Mouse (Mus musculus) olfactory bulb, adult 2 months (tissue): Measurements from ENCODE around the gene Spns1. TPM values are rescaled to one million over a fixed set of nuclear protein-coding genes. Genes with fewer than 3 reads are reported as not detected.

Experiments used
- H3K27ac ChIP-seq: fragments of 200-500 bp; 2 replicates; pipeline ENCODE4 v1.5.1; 2012; ENCODE audit warnings: low read depth, low read length; ENCODE audit not compliant: insufficient read depth
- H3K4me1 ChIP-seq: fragments of 200-500 bp; 2 replicates; pipeline ENCODE4 v1.6.1; 2012; ENCODE audit warnings: low read length; ENCODE audit not compliant: control insufficient read depth, insufficient read depth
- H3K4me3 ChIP-seq: fragments of 200-500 bp; 2 replicates; pipeline ENCODE4 v1.5.1; 2012; ENCODE audit warnings: mild to moderate bottlenecking, low read depth, low read length, moderate library complexity; ENCODE audit not compliant: insufficient read depth
- CTCF ChIP-seq: fragments of 200-500 bp; IDR thresholded peaks from 2 replicates; pipeline ENCODE4 v1.5.1; 2012; ENCODE audit warnings: low read depth, mild to moderate bottlenecking, low read length, moderate library complexity; ENCODE audit not compliant: insufficient read depth
- POLR2A ChIP-seq: fragments of 200-500 bp; IDR thresholded peaks from 2 replicates; pipeline ENCODE4 v1.6.1; 2012; ENCODE audit warnings: mild to moderate bottlenecking, low read depth, low read length, moderate library complexity; ENCODE audit not compliant: insufficient read depth
- WGBS: fragments of 180-500 bp; shearing (Covaris S2); methylation state at CpG from one replicate; pipeline ENCODE4 v1.1.7; 2018; 5-methylcytosine and 5-hydroxymethylcytosine counted together
- polyA plus RNA-seq: library from polyadenylated mRNA; stranded (reverse); fragments of >200 nt; gene quantifications from 2 replicates; pipeline ENCODE4 v1.2.4, GENCODE M21; 2012; ENCODE audit warnings: low replicate concordance; ENCODE audit not compliant: missing spikeins, insufficient read depth, insufficient read length

Spns1 gene
- polyA plus RNA-seq, 1 experiment: not detected

DNA sequence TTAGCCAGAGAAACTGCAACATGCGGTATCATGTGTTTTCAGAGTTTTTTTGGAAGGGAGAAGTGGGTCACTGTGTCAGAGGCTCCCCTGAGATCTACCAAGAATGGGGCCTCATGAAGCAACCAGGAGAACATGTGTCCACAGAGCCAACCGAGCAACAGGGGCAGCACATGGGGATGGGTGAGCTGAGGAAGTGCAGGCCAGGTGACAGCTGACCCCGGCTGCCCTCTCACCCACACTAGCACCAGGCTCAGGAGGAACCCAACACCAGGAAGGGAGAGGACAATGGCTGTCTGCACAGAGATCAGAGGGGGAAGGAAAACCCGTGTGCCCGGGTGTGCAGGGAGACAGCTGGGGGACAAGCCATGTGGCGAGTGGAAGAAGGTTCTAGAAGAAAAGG lies 2.7 kb downstream of the Spns1 start:
- WGBS: 84% methylated on average over 6 of the region's 6 CpGs
- no peak for TF ChIP-seq CTCF
- no peak for TF ChIP-seq POLR2A
- H3K4me1 ChIP-seq: peaks cover 4% of the 10 kb centered on the region
- H3K4me3 ChIP-seq: no peak overlapping the region
- no peak overlapping the region for H3K27ac ChIP-seq

DNA sequence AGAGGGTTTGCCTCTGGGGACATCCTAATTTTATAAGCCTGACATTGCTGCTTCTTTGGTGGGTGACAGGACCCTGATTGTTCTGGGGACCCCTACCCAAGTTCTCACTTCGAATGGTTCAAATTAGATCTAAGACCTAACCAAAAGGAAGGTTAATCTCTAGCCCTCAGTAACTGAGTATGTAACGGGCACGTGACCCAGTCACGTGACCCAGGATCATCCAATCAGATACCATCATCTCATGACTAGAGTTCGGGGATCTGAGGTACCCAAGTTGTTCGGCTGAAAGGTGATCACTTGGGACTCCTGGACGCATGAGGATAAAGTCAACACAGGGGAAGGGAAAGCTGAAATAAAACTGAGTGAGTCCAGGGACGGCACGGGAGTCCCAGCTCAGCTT lies 4.2 kb downstream of the Spns1 start:
- H3K4me1 ChIP-seq: peaks cover 4% of the 10 kb centered on the region
- 85% methylated on average over 9 of the region's 9 CpGs for WGBS
- TF ChIP-seq POLR2A (no peak), CTCF (no peak)
- no peak overlapping the region for H3K27ac ChIP-seq
- no peak overlapping the region for H3K4me3 ChIP-seq

DNA sequence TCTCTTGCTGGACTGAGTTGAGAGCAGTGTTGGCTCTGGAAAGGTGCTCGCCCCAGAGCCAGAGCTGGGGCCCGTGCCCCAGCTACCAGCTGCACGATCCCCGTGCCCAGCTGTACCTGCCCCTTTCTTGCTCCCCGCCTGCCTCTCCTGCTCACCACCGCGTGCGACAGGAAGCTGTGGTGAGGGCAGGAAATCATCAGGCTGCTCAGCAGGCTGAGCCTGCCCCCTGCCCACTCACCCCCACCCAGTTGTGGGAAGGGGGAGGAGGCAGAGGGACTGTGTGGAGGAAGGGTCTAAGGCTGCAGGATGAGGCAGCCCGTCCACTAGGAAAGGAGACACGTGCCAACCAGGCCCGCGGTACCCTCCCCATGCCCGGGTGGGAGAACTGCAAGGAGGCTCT lies 7.9 kb downstream of the Spns1 start, which contains the start of gene Lat:
Gene Lat, minus strand, starts transcription at position 178 of the 400 bp plus-strand sequence.
- TF ChIP-seq POLR2A (no peak), CTCF (no peak)
- WGBS: 77% methylated on average over 13 of the region's 13 CpGs
- no peaks in the 10 kb centered on the region for H3K4me1 ChIP-seq
- H3K27ac ChIP-seq: no peak within 1 kb of the TSS
- peak within 1 kb of the TSS; percentile 7; the same call in 1 of the 2 replicates for H3K4me3 ChIP-seq

DNA sequence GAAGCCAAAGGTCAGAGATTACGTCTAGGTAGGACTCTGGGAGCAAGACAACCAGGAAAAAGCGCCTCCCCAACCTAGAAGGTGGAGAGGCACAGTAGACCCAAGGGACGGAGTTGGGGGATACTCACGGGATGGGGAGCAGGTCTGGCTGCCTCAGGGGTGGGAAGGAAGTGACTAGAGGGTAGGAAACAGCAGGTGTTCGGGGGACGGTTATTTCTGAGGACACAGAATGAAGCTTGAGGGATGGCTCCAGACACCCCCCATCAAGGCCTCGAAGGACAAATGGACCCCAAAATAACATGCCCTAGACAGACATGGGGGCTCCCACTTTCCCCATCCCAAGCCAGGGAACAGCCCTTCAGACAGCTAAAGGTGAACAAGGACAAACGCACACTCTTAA lies 8.9 kb downstream of the Spns1 start:
- Histone ChIP-seq H3K4me3 (peak overlapping the region; percentile 7; the same call in 1 of the 2 replicates), H3K4me1 (no peaks in the 10 kb centered on the region), H3K27ac (no peak overlapping the region)
- TF ChIP-seq POLR2A (no peak), CTCF (no peak)
- WGBS: 91% methylated on average over 8 of the region's 8 CpGs

DNA sequence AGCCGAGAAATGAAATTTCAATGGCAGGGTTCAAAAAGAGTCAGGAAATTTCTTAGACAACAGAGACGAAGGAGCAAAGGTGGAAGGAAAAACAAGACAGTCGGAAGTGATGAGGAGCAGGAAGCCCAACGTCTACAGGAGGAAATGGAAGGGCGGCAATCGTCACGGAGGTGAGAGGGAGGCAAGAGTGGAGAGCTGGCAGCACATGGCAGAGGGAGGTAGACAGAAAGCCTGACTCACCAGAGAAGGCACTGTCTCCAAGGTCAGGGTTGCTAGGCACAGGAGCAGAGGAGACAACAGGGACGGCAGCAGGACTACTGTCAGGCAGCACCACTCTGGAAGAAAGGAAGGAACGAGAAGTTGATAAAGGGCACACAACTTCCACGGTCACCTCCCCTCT lies 9.6 kb downstream of the Spns1 start:
- 85% methylated on average over 10 of the region's 10 CpGs for WGBS
- H3K4me3 ChIP-seq: no peak overlapping the region; the same call in 1 of the 2 replicates
- TF ChIP-seq CTCF (no peak), POLR2A (no peak)

DNA sequence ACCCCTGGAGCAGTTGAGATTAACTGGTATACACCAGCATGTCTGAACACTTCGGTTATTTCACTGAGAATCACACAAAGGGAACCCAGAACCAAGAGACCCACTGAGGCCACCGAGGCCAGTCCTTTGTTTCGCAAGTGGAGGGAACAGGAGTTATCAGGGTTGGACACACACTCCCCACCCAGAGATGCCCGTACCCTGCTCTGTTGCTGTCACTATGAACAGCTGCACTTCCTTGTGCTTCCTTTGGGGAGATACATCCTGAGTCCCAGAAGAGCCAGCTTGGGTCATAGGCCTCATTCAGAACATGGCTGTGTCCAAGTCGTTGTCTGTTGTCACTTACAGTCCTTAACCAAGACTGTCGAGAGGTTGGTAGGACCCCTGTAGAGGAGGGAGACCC lies 14.2 kb downstream of the Spns1 start:
- no peak for TF ChIP-seq POLR2A
- TF ChIP-seq CTCF: no peak
- 86% methylated on average over 6 of the region's 6 CpGs for WGBS
- H3K4me1 ChIP-seq: no peaks in the 10 kb centered on the region
- no peak overlapping the region for H3K4me3 ChIP-seq
- no peak overlapping the region for H3K27ac ChIP-seq

More for the DNA sequence above, 9.6 kb downstream of the Spns1 start:
- Histone ChIP-seq H3K27ac (no peak overlapping the region), H3K4me1 (no peaks in the 10 kb centered on the region)

DNA sequence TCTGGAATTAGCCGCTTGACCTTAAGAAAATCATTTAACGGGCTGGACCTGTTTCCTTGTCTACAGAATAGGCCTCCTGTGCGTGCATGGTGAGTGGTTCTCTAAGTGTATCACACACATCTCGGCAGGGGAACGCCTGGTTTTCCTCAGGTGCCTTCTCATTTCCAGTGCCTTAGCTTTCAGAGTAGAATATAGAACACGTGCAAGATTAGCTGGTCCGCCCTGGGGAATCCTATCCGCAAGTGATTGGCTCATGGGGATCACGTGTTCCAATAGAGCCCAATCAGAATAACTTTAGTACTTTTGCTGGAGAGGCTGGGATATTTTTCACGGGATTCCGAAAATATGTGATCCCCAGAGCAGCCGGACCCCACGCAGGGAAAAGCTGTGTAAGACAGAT lies 18.2 kb downstream of the Spns1 start:
- no peak overlapping the region for H3K27ac ChIP-seq
- no peak overlapping the region for H3K4me3 ChIP-seq
- no peaks in the 10 kb centered on the region for H3K4me1 ChIP-seq
- TF ChIP-seq POLR2A (no peak), CTCF (no peak)
- WGBS: 80% methylated on average over 13 of the region's 13 CpGs

DNA sequence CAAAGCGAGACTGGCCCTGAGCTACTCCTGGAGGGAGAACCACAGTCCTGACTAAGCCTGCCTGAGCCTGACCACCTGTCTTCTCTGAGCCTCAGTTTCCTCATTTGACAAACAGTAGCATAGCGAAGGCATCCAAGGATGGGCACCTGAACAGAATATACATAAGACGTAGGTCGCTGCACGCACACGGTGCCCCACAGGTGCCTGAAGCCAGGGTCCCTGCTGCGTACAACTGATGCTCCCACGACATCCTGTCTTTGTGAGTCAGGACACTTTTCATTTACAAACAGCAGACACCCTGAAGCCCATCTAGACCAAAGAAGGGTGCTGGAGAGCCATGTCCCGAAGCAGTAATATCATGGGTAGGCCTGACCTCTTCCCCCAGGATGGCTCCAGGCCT lies 18.8 kb downstream of the Spns1 start:
- WGBS: 92% methylated on average over 9 of the region's 9 CpGs
- no peak overlapping the region for H3K4me3 ChIP-seq
- TF ChIP-seq CTCF: no peak
- TF ChIP-seq POLR2A: no peak
- no peaks in the 10 kb centered on the region for H3K4me1 ChIP-seq
- H3K27ac ChIP-seq: no peak overlapping the region

DNA sequence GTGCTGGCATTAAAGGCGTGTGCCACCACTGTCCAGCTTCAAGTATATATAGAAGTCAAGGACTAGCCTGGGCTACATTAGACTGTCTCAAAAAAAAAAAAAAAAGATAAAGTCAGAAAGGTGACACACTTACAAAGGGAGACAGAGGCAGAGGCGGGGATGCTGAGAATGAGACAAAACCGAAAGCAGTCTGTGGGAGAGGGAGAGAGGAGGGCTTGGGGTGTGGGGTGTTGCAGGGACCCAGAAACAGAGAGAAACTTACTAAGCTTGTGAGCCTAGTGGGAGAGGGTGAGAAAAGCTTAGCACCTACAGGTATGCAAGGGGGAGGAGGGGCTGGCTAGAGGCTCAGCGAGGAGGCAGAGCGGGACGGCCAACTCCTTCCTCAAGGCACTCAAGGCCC lies 19.4 kb downstream of the Spns1 start:
- TF ChIP-seq POLR2A (no peak), CTCF (no peak)
- Histone ChIP-seq H3K4me1 (no peaks in the 10 kb centered on the region), H3K27ac (no peak overlapping the region), H3K4me3 (no peak overlapping the region)
- 93% methylated on average over 6 of the region's 6 CpGs for WGBS
